Mouse (Mus musculus) layer of hippocampus, adult 6 months (tissue): ENCODE results near the gene Dhx8. TPM values are rescaled to one million over a fixed set of nuclear protein-coding genes. Genes with fewer than 3 reads are reported as not detected.

Experiments
- long read RNA-seq, 2 experiments: library from polyadenylated mRNA; unstranded; transcript quantifications; one replicate each; pipeline ENCODE4 v2.0.0; 2019 to 2020
- polyA plus RNA-seq: library from polyadenylated mRNA; unstranded; fragments of <200 nt; fragmentation: Nextera tagmentation; gene quantifications from 2 replicates; pipeline ENCODE4 v1.2.3, GENCODE M21; 2021

Dhx8 gene
- polyA plus RNA-seq: 11.0 and 14.5 TPM in 2 replicates
- long read RNA-seq, experiment 1, full-length matches to known transcripts: 7 of 29 reads
- long read RNA-seq, experiment 1, partial matches to known transcripts: 19 of 29 reads
- long read RNA-seq, experiment 1, other reads (novel, unspliced or antisense): 3 of 29 reads
- long read RNA-seq, experiment 2, full-length matches to known transcripts: 71 of 91 reads
- long read RNA-seq, experiment 2, partial matches to known transcripts: 17 of 91 reads
- long read RNA-seq, experiment 2, other reads (novel, unspliced or antisense): 3 of 91 reads

GRCm38 (mm10) chr11:101732518-101733440, at the start of gene Dhx8:
Gene Dhx8, plus strand, starts transcription at chr11:101732919.

GRCm38 (mm10) chr11:101785143-101785851, 52.6 kb downstream of the Dhx8 start, which contains the start of gene Etv4:
Gene Etv4, minus strand, starts transcription at chr11:101785371.

Other genes with a start within 250 kb of the Dhx8 start
- 0.29 and 0.36 TPM in 2 replicates for gene Brca1, start 181.0 kb upstream of the Dhx8 start, polyA plus RNA-seq
- 38.4 and 43.7 TPM in 2 replicates for gene Nbr1, start 180.8 kb upstream of the Dhx8 start, polyA plus RNA-seq
- 1.7 and 2.8 TPM in 2 replicates for gene Tmem106a, start 150.7 kb upstream of the Dhx8 start, polyA plus RNA-seq
- not detected in 2 replicates for gene Gm11634, start 133.7 kb upstream of the Dhx8 start, polyA plus RNA-seq
- 32.9 and 38.3 TPM in 2 replicates for gene Rdm1, start 105.7 kb upstream of the Dhx8 start, polyA plus RNA-seq
- 7.0 and 8.2 TPM in 2 replicates for gene Arl4d, start 67.4 kb upstream of the Dhx8 start, polyA plus RNA-seq
- gene Etv4, start 52.5 kb downstream of the Dhx8 start, polyA plus RNA-seq: 0.80 TPM in 2 replicates
- gene Meox1, start 161.5 kb downstream of the Dhx8 start, polyA plus RNA-seq: 0.89 and 1.3 TPM in 2 replicates
- 0.06 TPM in 1 of 2 replicates, not detected in the other for gene Sost, start 234.1 kb downstream of the Dhx8 start, polyA plus RNA-seq